Mouse (Mus musculus) adrenal gland, adult 18-20 months (tissue): ENCODE measurements at regions not wholly inside any gene's neighbourhood (a gene's known extent, or its start where the extent isn't known, plus 50 kb on each side); places are given as distances from the start of the nearest gene placed in this dataset.
"Not testable (repeated sequence)": the region's sequence is repeated elsewhere in the genome, so short reads cannot be mapped to it uniquely, and the experiment has no call there.

Experiments
- DNase-seq, 2 experiments: peaks; one replicate each; pipeline ENCODE4 v3.0.0; 2021 to 2022; ENCODE audit warnings: low spot score in 2 of 2

DNA sequence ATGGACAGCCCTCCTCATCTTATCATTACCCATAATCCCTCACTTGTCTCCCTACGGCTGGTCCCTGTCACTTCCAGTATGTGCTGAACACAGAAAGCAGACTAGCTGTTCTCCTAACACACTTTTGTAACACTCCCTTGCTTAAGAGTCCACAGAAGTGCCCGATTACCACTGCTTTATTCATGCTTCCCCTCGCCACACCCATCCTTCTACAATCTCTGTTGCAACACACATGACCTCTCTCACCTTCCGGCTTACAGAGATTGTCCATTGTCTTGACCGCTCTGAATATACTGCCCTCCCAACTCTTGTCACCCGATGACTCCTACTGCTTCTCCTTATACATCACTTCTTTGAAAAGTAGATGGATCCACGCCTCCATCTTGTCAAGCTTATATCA lies 132.9 kb downstream of the Snx18 start:
- no peak for DNase-seq

DNA sequence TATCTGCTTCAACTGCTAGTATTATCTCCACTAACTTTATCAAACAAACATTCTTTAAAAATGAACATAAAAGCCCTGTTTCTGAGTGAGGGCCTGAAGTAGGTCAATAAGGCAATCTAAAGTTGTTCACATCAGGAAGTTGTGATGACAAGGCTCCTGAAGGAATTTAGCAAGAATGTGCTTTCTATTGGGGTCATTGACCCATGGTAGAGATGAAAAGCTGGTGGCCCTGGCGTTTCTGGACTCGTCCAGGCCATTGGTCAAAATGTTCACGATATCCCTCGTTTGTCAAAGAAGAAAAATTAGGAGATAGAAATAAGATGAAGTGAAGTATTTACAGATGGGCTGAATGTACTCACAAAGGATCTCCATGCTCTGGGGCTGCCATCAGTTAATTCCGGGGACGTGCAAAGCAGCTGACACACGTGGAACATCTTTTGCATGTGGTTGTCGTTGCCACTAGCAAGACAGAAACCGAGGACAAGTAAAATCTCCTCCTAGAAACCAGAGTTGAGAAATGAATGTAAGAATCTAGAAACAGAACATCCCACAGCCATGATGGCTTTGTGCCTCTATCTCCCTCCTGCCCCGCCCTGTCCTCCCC lies 134.1 kb downstream of the Snx18 start:
- no peak for DNase-seq

DNA sequence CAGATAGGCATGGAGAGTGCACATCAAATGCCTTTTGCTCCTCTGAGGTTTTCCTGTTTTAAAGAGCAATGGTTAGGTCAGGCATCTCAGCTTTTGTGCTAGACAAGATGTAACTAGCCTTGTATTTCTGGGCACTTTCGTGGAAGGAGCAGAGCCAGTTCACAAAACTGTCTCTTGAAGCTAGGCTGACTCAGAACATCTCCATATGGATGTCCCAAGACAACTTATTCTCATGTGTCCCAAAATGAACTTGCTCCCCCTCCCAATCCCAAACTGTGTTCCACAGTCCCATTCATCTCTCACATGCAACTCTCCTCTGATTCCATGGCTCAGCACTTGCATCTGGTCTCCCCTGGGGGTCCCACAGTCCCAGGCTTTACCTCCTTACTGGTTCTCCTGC lies 135.5 kb downstream of the Snx18 start:
- DNase-seq = no peak

DNA sequence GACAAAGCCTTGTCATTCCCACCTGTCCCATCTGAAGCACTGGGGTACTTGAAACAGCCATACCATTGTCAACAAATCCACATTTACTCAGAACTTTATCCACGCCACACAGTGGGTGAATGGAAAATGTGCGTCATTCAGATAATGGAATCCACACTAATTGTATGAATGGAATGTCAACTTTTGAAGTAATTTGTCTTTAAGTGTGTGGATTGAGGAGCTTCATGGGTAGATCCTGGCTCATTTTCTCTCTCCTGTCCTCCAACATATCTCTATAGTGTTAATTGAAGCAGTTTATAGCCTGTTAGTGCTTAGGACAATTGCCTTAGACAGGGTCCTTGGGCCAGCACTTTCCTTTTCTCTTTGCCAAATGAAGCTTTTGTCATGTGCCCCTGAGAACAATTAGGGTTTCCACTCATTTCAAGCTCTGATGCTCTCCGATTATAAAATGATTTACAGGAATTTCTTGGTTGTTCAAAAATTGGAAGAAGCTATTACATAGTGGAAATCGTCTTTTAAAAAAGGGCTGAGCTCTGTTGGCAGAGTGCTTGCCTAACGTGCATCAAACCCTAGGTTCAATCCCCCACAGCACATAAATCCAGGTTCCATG lies 140.4 kb downstream of the Snx18 start:
- no peak for DNase-seq

DNA sequence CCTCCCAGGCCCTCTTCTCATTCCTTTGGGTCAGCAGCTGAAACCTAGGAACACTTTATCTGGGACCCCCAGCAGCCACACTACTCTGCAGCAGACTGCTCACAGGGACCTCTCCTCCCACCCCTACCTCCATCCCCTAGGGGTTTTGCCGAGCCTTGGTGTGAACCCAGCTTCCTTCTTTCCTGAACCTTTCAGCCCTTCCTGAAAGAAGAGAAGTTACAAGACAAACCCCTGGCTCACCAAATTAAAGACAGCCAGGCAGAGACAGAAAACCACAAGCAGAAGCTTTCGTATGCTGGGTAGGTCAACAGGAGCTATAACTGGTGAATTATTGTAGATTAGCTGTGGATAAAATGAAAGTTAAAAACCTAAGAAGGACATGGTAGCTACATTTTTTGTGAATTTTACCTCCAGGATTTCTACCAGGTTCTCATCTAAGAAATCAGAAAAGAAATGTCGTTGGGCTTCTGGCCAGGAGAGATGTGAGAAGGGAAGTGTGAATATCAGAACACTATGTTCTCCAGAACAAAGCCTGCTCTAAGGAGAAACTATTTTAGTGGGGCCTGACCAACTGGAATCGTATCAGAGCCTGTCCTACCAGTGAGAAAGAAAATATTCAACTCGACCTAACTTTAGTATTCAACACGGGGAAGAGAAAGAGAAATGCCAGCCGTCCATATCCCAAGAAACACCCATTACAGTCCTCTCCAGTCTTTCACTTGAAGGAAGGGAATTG lies 147.4 kb downstream of the Snx18 start:
- no peak for DNase-seq

DNA sequence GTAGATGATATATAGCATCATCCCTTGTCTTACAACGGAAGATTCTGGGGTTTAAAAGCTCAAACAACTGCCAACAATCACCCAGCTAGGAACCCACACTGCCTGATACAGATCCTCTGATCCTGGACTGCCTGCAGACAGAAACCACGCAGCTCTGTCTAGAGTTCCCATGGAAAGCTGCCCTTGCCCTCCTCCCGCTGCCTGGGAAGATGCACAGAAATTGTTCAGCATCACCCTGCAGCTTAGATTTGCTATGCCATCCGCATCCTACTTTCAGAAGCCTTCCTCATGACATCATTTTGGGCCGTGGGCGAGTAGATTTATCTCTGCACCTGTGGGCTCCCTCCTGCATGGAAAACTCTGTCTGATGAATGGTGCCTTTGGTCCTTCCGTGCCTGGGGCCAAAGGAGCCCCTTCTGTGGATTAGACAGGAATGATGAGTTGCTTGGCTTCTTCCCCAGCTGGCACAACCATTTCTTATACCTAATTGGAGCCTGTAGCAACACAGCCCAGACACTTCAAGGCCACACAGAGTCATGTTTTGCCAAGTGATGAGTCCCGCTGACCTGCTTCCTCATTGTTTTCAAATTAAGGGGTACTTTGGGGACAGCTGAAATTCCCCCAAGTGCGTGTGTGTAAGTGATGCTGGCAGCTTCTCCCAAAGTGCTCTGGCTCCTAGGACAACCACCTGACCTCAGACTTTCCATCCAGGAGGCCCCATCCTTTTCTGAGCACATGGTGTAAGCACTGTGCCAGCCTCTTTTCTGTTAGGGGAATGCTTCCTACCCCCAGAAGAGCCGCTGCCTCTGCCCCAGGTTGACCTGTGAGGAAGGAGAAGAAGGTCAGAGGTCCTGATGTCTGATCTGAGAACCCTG lies 153.9 kb downstream of the Snx18 start:
- peak in 1 of 2 experiments; percentile 7 for DNase-seq

DNA sequence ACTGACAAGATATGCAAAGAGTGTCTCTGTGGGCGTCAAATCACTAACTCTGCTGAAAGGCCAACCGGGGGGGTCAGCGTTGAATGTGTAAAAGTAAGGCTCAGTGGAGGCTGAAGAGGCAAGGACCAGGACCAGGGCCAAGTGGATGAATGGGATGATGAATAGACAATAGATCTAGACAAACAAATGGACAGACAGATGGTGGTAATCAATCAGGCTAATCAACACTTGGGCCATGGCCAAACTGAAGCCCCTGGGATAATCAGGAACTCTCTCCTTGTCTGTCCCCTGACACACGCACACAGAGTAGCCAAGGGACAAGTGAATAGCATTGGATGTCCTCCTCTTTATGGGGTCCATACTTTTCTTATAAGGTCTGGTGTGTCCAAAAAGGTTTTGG lies 154.9 kb downstream of the Snx18 start:
- DNase-seq = no peak

DNA sequence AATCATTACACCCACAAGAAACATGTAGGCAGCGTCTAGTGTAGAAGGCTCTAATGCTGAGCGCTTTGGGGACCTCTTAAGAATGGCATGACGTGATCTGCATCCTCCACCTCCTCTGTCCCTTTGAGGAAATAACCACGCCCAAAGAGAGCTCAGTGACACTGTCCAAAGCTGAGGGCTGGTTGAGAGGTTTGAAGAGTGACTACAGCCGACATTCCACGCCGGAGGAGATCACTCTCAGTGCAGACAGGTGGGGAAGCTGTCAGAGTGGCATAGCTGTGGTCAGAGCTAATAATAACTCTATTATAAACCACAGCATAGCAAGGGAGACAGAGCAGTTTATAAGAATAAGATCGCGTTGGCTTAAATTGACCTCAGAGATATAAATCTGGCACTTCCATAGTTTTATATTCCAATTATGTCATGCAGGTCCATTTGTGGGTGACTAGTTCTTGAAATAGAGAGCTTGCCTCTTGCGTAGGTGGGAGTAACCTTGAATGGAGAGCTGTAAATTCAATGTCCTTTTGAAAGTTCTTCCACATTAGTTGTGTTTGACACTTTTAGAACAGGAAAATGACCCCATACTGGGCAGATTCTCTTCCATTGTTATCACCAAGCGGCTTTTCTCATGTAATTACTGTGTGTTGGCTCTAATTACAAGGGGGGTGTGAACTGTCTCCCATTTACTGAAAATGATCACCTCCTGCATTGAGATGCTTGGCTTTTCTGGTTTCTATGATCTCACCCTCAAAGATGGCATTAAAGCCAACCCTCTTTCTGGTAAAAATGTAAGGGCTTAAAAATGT lies 161.7 kb downstream of the BC067074 start:
- DNase-seq = no peak

DNA sequence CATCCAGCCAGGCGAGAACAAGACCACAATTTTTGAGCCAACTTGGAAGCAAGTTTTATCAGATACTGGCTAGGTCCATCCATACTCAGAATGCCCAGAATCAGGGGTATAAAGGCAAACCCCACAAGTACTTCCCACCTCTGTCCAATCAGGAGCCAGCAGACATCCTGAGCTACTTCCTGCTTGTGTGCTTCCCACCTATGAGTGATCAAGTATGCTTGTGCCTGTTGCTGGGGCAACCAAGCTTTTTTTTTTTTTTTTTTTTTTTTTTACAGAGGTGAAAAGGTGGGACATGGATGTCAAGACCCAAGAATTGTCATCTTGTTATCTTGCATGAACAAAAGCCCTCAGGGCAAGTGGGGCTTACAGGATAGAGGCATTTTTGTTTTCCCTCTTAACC lies 155.4 kb downstream of the BC067074 start:
- no peak for DNase-seq

DNA sequence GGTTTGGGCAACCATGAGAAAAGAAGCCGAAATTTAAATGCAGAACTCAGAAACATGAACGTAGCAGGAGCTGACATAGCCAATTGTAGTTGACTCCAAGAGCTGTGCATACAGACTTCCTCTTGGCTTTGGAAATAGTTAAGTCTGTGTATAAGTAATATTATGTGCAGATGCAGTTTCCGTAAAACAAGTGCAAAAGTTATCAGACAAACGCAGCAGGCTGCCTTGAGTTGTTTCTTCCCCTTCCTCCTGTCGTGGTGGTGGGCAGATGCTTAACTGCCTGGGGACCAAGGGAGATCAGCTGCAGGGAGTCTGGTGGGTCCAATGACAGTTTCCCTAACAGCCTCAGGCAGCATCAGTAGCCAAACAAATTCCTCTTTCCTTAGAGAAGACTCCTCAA lies 153.3 kb downstream of the BC067074 start:
- DNase-seq = no peak

DNA sequence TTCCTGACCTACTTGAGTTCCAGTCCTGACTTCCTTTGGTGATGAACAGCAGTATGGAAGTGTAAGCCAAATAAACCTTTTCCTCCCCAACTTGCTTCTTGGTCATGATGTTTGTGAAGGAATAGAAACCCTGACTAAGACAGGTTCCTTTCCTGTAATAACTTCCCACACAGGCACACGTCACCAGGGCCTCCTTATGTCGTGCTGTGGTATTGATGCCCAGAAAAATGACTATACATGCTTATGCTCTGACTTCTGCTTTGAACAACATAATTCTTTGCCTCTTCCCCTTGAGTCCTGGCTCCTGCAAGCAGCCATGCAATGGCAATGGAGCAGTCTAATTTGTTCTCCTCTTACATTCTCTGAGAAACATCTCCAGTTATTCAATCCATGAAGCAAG lies 151.5 kb downstream of the BC067074 start:
- DNase-seq = not testable (repeated sequence)

DNA sequence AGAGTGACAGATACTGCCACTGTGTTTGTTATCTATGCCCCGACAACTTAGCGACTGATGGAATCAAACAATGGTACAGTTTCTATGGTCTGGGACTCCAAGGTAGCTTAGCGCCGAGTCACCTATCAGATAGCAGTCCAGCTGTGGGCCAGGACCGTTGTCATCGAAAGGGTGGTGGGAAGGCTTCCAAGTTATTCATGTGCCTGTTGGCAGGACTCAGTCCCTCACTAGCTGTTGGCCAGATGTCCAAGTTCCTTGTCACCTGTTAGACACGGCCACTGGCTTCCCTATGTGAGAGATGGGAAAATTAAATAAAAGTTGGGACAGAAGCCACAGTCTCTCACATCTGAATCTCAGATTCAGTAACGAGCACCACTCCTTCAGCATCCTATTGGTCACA lies 150.1 kb downstream of the BC067074 start:
- no peak for DNase-seq

DNA sequence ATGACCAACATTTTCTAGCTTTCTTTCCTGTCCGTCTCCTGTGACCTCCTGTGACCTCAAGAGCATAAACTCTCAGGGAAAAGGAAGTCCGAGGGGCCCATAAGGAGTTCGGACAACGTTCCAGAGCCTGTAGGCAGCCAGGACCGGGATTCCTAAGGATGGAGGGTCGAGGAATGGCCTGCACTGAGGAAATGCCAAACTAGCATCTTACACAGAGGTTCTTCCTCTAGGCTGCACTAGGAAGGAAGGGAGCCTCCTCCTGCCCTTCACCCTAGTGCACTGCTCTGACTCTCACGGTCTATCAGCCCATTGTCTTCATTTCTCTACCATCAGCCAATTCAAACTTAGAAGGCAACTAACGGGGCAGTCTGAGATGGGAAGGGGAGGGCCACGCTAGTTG lies 149.2 kb downstream of the BC067074 start:
- no peak for DNase-seq

DNA sequence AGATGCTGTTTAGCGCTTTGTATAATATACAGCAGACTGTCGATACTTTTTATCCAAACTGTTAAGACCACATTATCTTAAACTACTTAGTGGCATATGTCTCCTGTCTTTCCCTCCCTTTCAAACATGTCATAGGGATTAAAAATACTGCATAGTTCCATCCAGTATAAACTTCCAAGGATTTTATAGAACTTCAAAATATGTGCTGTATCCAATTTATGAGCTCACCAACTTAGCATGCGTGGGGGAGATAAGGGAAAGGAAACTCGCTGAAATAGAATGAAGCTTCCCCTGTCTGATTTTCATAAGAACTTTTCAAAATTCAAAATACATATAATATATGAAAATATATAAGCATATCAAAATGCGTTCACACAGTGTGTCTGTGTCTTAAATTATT lies 147.2 kb downstream of the BC067074 start:
- no peak for DNase-seq

DNA sequence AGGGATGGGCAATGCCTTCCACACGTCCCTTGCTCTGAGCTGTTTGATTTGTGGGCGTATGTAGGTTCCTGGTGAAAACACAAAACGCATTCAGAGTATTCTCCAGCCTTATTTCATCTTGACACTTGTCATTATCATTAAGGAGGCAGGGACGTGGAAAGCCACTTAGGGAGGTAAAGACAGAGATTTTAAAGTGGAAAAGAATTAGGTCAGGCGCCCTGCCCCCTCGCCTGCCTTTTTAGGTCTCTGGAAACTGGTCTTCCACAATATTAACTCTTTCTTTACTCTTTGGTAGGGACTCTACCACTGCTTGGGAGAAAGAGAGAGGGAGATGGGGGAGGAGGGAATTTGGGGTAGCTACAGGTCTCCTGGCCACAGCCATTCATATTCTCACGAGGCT lies 146.6 kb downstream of the BC067074 start:
- DNase-seq = no peak

DNA sequence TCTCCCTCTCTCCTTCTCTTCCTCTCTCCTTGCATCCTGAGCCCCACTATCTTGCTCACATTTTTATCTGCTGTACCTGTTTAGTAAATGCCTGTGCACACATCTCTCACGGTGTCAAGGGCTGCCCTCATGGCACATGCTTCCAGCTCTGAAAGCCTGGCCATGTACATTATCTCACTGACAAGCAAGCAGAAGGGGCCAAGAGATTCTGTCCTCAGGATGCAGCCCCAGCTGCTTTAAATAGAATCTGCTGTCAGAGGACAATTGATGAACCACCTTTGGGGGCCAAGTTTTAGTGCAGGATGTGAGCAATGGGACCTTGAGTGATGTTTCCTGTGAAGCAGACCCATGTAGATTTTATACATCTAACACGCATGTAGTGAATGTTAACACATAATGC lies 145.9 kb downstream of the BC067074 start:
- DNase-seq = no peak

DNA sequence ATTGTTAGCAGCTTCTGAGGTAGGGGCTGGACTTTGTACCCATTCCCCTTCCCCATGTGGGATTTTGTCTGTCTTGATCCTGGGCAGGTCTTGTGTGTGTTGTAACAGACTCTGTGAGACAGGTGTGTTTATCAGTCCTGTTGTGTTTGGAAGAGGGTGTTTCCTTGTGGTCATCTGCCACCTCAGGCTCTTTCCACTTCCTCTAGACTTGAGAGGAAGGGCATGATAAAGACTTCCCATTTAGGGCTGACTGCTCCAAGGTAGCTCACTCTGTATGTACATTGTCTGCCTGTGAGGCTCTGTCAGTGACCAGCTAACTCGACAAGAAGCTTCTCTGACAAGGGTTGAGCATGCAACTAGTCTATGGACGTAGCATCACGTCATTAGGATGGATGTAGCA lies 143.3 kb downstream of the BC067074 start:
- DNase-seq = no peak

DNA sequence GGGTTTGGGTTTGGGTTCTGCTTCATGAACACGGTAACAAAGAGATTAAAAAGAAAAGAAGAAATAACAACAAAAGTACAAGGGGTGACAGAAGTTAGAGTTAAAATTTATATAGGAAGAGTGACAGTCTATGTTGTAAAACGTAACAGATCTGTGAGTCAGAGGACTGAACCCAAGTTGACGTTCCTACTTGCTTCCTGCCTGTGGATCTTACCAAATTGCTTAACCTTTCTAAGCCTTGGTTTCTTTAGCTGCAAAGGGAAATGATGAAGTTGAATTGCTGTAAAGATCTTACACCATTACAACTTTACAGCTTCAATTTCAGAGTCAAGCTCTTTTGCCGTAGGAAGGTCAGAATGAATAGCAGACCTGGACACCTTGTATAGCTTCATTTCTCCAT lies 142.2 kb downstream of the BC067074 start:
- DNase-seq = no peak

DNA sequence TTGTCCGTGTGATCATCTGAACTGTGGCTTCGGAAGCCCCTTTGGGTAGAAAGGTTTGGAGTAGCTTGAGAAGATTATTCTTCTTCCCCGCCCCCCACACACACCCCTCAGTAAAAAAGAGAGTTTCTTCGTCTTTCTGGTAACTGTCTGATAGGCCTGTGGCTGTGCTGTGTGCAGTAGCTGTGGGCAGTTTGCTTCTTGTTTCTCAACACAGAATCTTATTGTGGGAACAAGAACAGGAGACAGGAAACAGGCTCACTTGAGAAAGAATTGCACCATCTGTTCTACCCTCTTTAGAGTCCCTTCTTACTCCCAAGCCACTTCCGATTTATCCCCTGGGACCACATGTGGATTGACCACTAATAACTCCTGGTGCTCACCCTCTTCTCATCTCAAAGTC lies 140.5 kb downstream of the BC067074 start:
- DNase-seq = no peak

DNA sequence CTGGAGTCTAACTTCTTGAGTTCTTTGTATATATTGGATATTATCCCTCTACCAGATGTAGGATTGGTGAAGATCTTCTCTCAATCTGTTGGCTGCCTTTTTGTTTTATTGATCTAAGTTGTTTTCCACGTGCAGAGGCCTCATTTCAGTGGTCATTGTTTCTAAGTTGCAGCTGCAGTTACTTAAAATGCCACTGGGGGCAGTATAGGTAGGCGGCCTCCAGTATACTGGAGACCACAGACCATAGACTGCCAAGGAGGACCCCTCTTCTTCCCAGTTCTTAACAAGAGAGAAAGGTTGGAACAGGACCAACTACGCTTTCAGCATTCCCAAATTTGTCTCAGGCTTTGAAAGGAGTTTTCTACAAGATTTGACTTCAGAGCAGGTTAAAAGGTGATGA lies 136.7 kb downstream of the BC067074 start:
- DNase-seq = no peak
